Mouse (Mus musculus) macrophage (primary cell): ENCODE data around the gene Castor2. TPM values are rescaled to one million over a fixed set of nuclear protein-coding genes. Genes with fewer than 3 reads are reported as not detected.

ENCODE experiments used
- H3K27ac ChIP-seq: fragments of 350-480 bp; formaldehyde crosslinking; 2 replicates; pipeline ENCODE4 v1.9.0; 2021
- H3K36me3 ChIP-seq: fragments of 350-480 bp; formaldehyde crosslinking; 2 replicates; pipeline ENCODE4 v1.9.0; 2021; ENCODE audit errors: inconsistent target
- H3K4me3 ChIP-seq: fragments of 350-480 bp; formaldehyde crosslinking; 2 replicates; pipeline ENCODE4 v1.9.0; 2021; ENCODE audit errors: inconsistent target
- H3K79me2 ChIP-seq: fragments of 350-480 bp; formaldehyde crosslinking; 2 replicates; pipeline ENCODE4 v1.9.0; 2021; ENCODE audit errors: inconsistent target
- WGBS: methylation state at CpG from one replicate; pipeline ENCODE4 v1.1.7; 2026; ENCODE audit warnings: inconsistent platforms; ENCODE audit not compliant: missing documents; 5-methylcytosine and 5-hydroxymethylcytosine counted together
- polyA plus RNA-seq: library from polyadenylated mRNA; stranded (reverse); fragments of 250-400 nt; gene quantifications from 3 replicates; pipeline ENCODE4 v1.2.4, GENCODE M21; 2018; ENCODE audit warnings: inconsistent platforms
- total RNA-seq, 78 experiments: library from RNA; depleted of rRNA; stranded (reverse); fragments of 250-400 nt; gene quantifications; 1 replicate in 9 of 78; 2 replicates in 24 of 78; 3 replicates in 43 of 78; 4 replicates in 2 of 78; pipeline ENCODE4 v1.2.4; 2018; ENCODE audit warnings: inconsistent platforms in 56 of 78

Castor2 gene
- total RNA-seq (2018; cell fraction: chromatin; rRNA removed), result 10 to 100 TPM in 16 of 26 experiments, 1 to 10 TPM in 9, under 1 TPM in 1; 0.77 to 29.1 (median 13.6) TPM
- total RNA-seq (2018; cell fraction: cytosol; rRNA removed), result 10 to 100 TPM; 10.6 to 30.0 (median 22.1) TPM
- 10 to 100 TPM in 20 of 26 experiments, 1 to 10 TPM in 6; 3.7 to 34.1 (median 17.6) TPM for total RNA-seq (2018; cell fraction: nucleus; rRNA removed)
- 14.3 to 22.1 TPM (median 22.1 TPM) in 3 replicates for polyA plus RNA-seq

DNA sequence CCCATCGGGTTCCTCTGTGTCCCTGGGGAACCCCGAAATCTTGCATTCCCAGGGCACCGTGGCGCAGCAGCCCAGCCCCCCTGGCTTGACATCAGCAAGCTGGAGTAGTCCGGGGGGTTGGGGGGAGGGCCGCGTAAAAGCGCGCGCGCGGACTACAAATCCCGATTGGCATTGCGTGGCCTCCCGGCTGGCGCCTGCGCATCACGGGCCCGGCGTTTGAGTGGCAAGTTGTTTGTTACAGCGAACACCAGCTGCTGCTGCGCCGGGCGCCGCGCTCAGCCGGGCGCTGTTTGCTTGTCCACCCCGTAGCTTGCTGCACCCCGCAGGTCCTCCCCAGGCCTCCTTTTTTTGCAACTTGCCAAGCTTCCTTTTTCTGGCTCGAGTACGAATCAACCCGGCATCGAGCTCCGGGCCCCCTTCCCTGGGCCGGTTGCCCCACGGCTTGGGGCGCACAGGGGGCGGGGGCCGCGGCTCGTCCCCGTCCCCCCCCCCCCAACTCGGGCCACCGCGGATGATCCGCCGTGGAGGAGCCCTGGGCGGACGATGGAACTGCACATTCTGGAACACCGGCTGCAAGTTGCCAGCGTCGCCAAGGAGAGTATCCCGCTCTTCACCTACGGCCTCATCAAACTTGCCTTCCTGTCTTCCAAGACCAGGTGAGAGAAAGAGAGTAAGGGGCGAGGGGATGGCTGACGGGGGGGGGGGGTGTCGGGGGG, at the start of gene Castor2:
Castor2 (plus strand) TSS at position 216 of the 716 bp plus-strand sequence.
- Histone ChIP-seq H3K27ac (no peak within 1 kb of the TSS), H3K36me3 (no peaks in the 10 kb centered on the region), H3K79me2 (peaks cover 8% of the 10 kb centered on the region; the same call in 1 of the 2 replicates), H3K4me3 (peak within 1 kb of the TSS; percentile 40)
- WGBS, result under 1% methylated on average over 57 of the region's 58 CpGs

DNA sequence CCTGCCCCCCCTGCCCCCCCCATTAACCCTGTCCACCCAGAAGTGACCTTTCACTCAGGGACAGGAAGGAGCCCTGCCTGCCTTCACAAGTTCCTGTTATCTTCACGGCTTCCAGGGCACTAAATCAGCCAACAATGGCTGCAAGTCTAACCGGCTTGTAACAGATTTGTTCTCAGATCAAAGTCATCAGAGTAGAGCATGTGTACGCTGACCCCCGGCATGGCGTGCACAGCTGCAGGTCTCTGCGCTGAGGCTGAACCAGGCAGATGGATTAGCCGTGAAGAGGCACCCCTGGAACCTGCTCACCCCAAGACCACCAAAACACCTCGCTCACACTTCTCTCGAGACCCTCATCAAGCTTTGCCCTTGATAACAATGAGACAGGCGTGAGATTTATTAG, 48.8 kb upstream of the Castor2 start:
- H3K27ac ChIP-seq, result no peak overlapping the region
- no peaks in the 10 kb centered on the region for H3K36me3 ChIP-seq
- 48% methylated on average over 10 of the region's 10 CpGs for WGBS
- H3K79me2 ChIP-seq, result no peaks in the 10 kb centered on the region
- no peak overlapping the region for H3K4me3 ChIP-seq

DNA sequence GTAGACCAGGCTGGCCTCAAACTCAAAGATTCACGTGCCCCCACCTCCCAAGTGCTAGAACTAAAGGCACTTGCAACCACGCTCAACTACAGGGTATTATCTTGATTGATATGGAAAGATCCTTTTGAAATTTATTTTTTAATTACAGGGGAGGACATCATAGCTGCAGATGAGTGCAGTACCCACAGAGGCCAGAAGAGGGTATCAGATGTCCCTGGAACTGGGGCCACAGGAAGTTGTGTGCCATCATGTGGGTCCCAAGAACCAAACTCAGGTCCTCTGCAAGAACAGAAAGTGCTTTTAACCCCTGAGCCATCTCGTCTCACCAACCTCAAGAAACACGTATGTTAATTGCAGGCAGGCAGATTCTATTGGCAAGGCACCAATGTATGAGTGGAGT, 46.9 kb upstream of the Castor2 start:
- Histone ChIP-seq H3K27ac (no peak overlapping the region), H3K36me3 (no peaks in the 10 kb centered on the region), H3K79me2 (no peaks in the 10 kb centered on the region), H3K4me3 (no peak overlapping the region)
- WGBS, result 84% methylated on average over 4 of the region's 4 CpGs

DNA sequence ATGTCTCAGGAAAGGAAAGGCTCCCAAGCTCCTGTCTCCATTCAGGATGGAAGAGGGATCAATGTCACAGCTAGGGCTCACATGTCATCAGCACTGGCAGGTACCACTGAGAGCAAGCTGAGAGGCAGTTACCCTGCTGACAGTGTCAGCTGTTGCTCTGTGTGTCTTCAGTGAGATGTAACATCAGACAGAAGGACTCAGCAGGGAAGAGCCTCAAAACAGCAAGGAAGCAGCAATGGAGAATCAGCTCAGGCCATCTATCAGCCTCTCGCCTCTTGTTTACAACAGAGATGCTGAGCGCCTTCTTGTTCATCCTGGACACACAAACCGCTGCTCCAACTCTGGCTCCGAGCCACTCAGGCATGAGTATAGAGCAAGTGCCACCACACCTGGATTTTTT, 45.0 kb upstream of the Castor2 start:
- Histone ChIP-seq H3K36me3 (no peaks in the 10 kb centered on the region), H3K27ac (no peak overlapping the region), H3K4me3 (no peak overlapping the region), H3K79me2 (no peaks in the 10 kb centered on the region)
- WGBS, result 92% methylated on average over 4 of the region's 4 CpGs

DNA sequence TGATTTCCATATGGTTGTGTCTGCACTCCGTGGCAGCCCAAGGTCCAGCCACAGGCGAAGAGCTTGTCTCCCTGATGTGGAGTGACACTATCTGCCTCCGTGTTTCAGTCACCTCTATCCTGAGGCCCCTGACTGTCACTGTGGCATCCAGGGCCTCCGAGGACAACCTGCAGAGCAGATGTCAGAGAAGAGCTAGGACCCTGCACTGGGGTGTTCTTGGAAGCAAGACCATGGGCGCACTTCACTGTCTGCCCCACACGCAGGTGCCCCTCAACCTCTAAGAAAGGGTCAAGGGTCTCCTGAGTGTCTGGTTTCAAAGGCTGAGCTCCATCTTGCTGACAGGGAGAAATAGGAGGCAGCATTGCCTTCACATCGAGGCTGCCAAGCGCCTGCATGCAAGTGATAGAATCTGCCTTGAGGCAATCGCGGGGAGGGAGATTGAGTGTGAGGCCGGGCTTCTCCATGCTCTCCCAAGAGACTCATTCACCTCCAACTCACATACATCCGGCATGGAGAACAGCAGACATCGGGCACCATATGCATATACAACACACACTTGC, 40.6 kb upstream of the Castor2 start:
- no peak overlapping the region for H3K4me3 ChIP-seq
- no peak overlapping the region for H3K27ac ChIP-seq
- no peaks in the 10 kb centered on the region for H3K79me2 ChIP-seq
- WGBS, result 73% methylated on average over 13 of the region's 13 CpGs
- no peaks in the 10 kb centered on the region for H3K36me3 ChIP-seq

DNA sequence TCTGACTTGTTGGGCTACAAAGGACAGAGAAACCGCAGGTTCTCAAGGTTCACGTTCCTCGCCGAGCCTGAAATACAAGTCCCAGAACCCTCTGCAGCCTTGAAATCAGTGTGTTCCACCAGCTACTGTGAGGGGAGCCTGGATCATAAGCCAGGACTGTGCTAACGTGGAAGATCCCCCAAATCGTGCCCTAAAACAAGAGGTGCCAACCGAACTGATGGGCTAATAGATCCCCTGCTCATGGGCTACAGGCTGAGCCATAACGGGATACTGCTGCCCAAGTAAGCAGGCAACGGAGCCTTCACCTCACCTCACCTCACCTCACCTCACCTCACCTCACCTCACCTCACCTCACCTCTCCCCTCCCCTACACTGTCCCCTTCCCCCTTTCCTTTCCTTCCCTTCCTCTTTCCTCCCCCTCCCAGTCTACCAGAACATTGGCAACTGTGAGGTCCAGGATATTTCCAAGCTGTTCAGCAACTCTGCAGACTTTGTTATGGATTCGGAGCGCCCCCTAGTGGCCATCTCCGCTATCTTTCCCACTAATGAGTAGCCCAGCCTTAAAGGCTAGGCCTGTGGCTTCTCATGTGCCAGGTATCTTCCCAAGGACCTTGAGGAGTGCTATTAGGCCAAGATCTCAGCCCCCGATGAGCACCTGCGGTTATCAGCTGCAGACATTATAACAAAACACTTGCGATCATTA, 36.0 kb upstream of the Castor2 start:
- 53% methylated on average over 15 of the region's 15 CpGs for WGBS
- Histone ChIP-seq H3K36me3 (no peaks in the 10 kb centered on the region), H3K4me3 (no peak overlapping the region), H3K79me2 (no peaks in the 10 kb centered on the region), H3K27ac (no peak overlapping the region)

DNA sequence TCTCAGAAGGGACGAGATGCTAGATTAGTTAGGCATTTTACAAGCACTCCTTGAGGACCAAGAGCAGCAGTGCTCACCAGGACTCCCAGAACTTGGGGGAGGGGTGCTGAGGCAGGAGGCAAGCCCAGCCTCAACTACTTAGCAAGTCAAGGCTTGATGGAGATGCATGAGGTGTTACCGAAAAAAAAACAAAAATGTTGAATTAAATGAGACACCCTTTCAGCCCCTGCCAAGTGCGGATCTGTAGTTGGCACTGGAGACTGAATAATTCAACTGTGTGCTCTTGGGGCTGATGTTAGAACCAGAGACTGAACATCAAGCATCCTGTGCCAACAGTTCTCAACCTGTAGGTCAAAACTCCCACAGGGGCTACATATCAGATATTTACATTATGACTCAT, 33.2 kb upstream of the Castor2 start:
- 77% methylated on average over 3 of the region's 3 CpGs for WGBS
- no peak overlapping the region for H3K27ac ChIP-seq
- H3K36me3 ChIP-seq, result no peaks in the 10 kb centered on the region
- H3K4me3 ChIP-seq, result no peak overlapping the region
- H3K79me2 ChIP-seq, result no peaks in the 10 kb centered on the region

DNA sequence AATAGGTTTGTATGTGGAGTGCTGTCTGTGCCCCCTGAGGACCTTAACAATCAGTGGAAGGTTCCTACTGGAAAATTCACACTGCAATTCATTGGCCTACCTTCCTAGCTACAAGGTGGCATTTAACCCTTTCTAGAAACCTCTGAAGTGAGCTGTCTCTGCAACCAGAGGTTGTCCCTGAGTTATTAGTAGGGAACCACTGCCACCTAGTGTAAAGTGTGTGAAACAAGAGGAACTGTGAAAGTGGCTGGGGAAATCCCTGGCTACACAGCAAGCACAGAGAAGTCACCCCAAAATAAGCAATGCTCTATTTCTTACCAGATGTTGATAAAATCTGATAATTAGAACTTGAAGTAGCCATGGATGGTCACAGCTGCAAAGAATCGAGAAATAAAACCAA, 31.6 kb upstream of the Castor2 start:
- no peaks in the 10 kb centered on the region for H3K79me2 ChIP-seq
- WGBS, result 6% methylated on average over 1 of the region's 1 CpGs
- no peak overlapping the region for H3K4me3 ChIP-seq
- H3K27ac ChIP-seq, result no peak overlapping the region
- no peaks in the 10 kb centered on the region for H3K36me3 ChIP-seq

DNA sequence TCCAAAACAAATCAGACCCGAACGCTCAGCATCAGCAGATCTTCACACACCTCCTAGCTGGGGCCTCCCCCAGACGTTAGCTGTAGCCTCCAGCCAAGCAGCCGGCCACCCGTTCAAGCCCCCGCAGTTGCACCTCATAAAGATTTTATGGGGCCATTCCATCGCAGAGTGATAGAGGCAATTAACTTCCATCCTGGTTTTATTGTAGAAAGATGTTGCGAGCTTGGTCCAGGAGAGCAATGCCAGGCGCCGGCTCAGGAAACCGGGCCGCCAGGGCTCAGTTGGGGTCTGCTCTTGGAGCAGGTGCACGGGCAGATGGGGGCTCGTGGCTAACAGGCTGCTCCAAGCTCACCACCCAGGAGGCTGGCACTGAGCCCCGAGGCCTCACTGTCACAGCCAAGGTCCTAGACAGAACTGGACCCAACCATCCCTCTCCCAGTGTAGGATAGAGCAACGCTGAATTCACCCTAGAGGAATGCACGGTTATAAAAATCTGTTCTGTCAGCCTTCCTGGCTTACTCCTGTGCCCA, 25.9 kb upstream of the Castor2 start:
- Histone ChIP-seq H3K36me3 (no peaks in the 10 kb centered on the region), H3K27ac (no peak overlapping the region), H3K79me2 (no peaks in the 10 kb centered on the region), H3K4me3 (no peak overlapping the region)
- 55% methylated on average over 17 of the region's 17 CpGs for WGBS

DNA sequence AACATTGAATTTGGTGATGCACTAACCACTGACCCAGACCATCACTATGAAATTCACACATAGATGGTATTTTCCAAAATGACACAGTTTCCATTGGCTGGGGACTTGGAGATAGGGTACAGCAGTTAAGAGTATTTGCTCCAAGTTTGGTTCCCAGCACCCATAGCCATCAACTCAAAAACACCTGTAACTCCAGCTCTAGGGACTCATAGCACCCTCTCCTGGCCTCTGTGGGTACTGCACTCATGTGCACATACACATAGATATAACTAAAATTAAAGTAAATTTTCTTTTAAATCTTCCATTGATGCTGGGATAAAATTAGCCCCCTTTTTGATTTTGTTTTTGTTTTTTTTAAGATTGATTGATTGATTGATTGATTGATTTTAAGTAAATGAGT, 25.1 kb upstream of the Castor2 start:
- Histone ChIP-seq H3K79me2 (no peaks in the 10 kb centered on the region), H3K27ac (no peak overlapping the region), H3K36me3 (no peaks in the 10 kb centered on the region), H3K4me3 (no peak overlapping the region)

DNA sequence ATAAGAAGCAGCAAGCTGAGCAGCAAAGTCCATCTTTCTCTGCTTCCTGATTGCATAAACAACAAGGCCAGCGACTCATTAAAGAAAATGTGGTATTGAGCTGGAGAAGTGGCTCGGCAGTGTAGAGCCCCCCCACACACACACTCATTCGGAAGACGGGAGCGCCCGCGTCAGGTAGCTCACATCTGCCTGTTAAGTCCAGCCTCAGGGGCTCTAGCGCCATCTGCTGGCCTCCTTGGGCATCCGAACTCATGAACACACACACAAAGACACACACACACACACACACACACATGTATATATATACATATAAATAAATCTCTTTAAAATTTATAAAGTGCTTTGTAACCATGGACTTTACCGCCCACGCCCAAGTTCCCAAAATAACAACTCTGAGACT, 23.3 kb upstream of the Castor2 start:
- Histone ChIP-seq H3K79me2 (no peaks in the 10 kb centered on the region), H3K4me3 (no peak overlapping the region), H3K36me3 (no peaks in the 10 kb centered on the region), H3K27ac (no peak overlapping the region)
- WGBS, result 89% methylated on average over 9 of the region's 11 CpGs

DNA sequence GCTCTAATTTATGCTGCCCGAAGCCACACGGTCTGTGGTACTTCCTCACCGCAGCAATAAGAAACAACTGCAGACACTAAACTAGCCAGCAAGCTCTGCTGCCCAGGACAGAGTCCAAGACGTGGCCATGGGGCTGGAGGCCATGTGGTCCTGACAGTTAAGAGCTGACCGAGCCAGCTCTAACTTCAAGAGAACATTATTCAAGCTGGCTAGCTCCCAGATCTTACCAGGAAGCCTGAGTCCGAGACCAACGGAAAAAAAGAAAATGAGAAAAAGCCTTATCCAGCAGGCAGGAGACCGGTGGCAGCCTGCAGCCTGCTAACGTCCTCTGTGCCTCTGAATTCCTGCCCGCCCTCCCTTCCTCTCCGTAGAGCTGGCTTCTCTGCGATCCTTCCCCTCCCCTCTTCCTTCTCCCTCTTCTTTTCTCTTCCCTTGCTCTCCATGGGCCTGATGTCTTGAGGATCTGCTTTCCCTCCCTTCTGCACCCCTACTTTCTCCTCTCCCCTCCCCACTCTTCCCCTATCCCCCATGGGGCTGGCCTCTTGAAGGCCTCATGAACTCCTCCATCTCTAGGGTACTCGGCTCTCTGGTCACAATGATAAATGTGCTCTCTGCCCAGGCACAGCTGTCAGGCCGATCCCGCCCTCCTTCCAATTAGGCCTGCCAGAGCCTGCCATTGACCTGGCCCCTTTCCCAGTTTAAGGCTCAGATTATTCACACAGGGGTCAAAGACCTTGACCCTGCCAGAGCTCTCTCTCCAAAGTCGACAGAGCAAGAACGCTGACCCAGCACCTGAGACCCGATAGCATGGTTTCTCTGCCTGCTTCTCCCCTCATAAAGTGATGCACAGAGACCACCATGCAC, 18.6 kb upstream of the Castor2 start:
- Histone ChIP-seq H3K27ac (no peak overlapping the region), H3K4me3 (no peak overlapping the region), H3K36me3 (no peaks in the 10 kb centered on the region), H3K79me2 (no peaks in the 10 kb centered on the region)
- 35% methylated on average over 16 of the region's 18 CpGs for WGBS

DNA sequence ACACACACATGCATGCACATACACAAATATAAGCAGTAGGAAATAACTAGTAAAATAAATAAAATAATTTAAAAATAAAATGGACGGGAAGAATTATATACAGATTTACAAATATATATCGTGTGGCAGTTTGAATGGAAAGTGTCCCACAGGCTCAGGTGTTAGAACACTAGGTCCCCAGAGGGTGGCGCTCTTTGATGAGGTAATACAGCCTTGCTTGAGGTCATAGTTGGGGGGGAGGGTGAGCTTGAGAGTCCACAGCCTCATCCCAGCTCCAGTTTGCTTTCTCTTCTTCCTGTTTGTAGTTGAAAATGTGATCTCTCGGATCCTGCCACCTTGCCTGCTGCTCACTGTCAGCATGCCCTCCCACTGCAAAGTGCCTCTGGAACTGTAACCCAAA, 14.3 kb upstream of the Castor2 start:
- Histone ChIP-seq H3K79me2 (no peaks in the 10 kb centered on the region), H3K36me3 (no peaks in the 10 kb centered on the region), H3K4me3 (no peak overlapping the region), H3K27ac (no peak overlapping the region)
- 89% methylated on average over 4 of the region's 4 CpGs for WGBS
